Mouse (Mus musculus) G1E (cell line): Measurements from ENCODE around the gene Tanc2.

Source experiments
- CTCF ChIP-seq: IDR thresholded peaks from 2 replicates; pipeline ENCODE4 v1.5.1; 2012; ENCODE audit warnings: low read depth, low read length, inconsistent platforms, mixed read lengths
- GATA1 ChIP-seq: IDR thresholded peaks from 2 replicates; pipeline ENCODE4 v1.6.1; 2012; ENCODE audit warnings: borderline replicate concordance, low read length, inconsistent platforms, mixed read lengths
- GATA2 ChIP-seq: IDR thresholded peaks from 2 replicates; pipeline ENCODE4 v1.6.1; 2012; ENCODE audit warnings: low read depth, low read length, inconsistent platforms, borderline replicate concordance
- POLR2AphosphoS5 ChIP-seq: IDR thresholded peaks from 2 replicates; pipeline ENCODE4 v1.6.1; 2012; ENCODE audit warnings: low read depth, low read length, inconsistent platforms; ENCODE audit not compliant: insufficient replicate concordance
- TAL1 ChIP-seq: conservative IDR thresholded peaks from 2 replicates; pipeline ENCODE4 v1.6.1; 2012; ENCODE audit warnings: low read depth, low read length, inconsistent platforms, mixed read lengths

DNA sequence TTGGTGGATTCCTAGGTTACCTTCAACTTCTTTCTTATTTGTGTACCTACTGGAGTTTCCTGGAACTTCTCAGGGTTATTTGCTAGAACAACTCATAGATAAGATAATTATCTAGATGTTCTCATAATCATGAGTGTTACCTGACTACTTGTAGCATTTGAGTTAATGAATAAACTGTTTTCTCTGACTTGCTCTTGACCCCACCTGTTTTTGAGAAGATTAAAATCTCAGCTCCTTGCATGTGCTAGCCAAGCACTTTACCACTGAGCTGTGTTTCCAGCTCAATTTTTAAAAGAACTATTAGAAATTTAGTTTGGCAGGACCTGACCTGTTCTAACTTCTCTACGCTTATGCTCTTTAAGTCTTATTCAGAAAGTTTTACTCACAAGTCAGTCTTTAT lies 36.4 kb downstream of the Tanc2 start:
- TF ChIP-seq CTCF (no peak), POLR2AphosphoS5 (no peak), GATA2 (no peak), TAL1 (no peak), GATA1 (no peak)
